Mouse (Mus musculus) intestine, embryonic 16.5 days (tissue): Measurements from ENCODE around the gene Pex10. TPM values are rescaled to one million over a fixed set of nuclear protein-coding genes. Genes with fewer than 3 reads are reported as not detected.

ENCODE experiments used
- ATAC-seq: fragments of 200-750 bp; cut with Nextera tagmentation; 2 replicates; pipeline ENCODE4 v1.8.0; 2017; ENCODE audit warnings: moderate TSS enrichment, moderate library complexity
- H3K27ac ChIP-seq: fragments of 300-500 bp; sonication (generic); 2 replicates; pipeline ENCODE4 v1.5.1; 2014; ENCODE audit warnings: mild to moderate bottlenecking, low read length
- H3K27me3 ChIP-seq: fragments of 300-500 bp; sonication (generic); replicated peaks from 2 replicates; pipeline ENCODE4 v1.6.1; 2014; ENCODE audit warnings: low read length, control low read depth, mixed read lengths; ENCODE audit not compliant: control insufficient read depth, insufficient read depth
- H3K36me3 ChIP-seq: fragments of 300-500 bp; sonication (generic); 2 replicates; pipeline ENCODE4 v1.6.1; 2014; ENCODE audit warnings: low read length, control low read depth; ENCODE audit not compliant: control insufficient read depth, insufficient read depth
- H3K4me1 ChIP-seq: fragments of 300-500 bp; sonication (generic); 2 replicates; pipeline ENCODE4 v1.6.1; 2014; ENCODE audit warnings: low read length, control low read depth, mixed read lengths; ENCODE audit not compliant: control insufficient read depth, insufficient read depth
- H3K4me2 ChIP-seq: fragments of 300-500 bp; sonication (generic); 2 replicates; pipeline ENCODE4 v1.6.1; 2014; ENCODE audit warnings: low read depth, low read length, control low read depth
- H3K4me3 ChIP-seq: fragments of 300-500 bp; sonication (generic); 2 replicates; pipeline ENCODE4 v1.5.1; 2014; ENCODE audit warnings: mild to moderate bottlenecking, low read length
- H3K9ac ChIP-seq: fragments of 300-500 bp; sonication (generic); 2 replicates; pipeline ENCODE4 v1.6.1; 2014; ENCODE audit warnings: low read depth, low read length
- H3K9me3 ChIP-seq: fragments of 300-500 bp; sonication (generic); 2 replicates; pipeline ENCODE4 v1.6.1; 2016; ENCODE audit warnings: low read length, control low read depth; ENCODE audit not compliant: control insufficient read depth
- WGBS: fragments of 180-500 bp; shearing (Covaris S2); extraction: QIAGEN DNeasy Blood & Tissue Kit; methylation state at CpG from one replicate; pipeline ENCODE4 v1.1.7; 2014; 5-methylcytosine and 5-hydroxymethylcytosine counted together
- polyA plus RNA-seq: library from polyadenylated mRNA; unstranded; fragments of >200 nt; fragmentation: Nextera tagmentation; extraction: Ambion mirVana; gene quantifications from 2 replicates; pipeline ENCODE4 v1.2.1, GENCODE M21; 2015

The Pex10 gene
- polyA plus RNA-seq, 1 experiment from 2014 or later = 28.9 TPM

GRCm38 (mm10) chr4:155085206-155086107 is 18.6 kb downstream of the Pex10 start:
- peak overlapping the region; percentile 96 for H3K27ac ChIP-seq
- H3K36me3 ChIP-seq = peaks cover 9% of the 10 kb centered on the region
- H3K27me3 ChIP-seq = no peaks in the 10 kb centered on the region
- ATAC-seq = no peak
- H3K9ac ChIP-seq = peak overlapping the region; percentile 94
- peak overlapping the region; percentile 97 for H3K4me3 ChIP-seq
- WGBS = 4% methylated on average over 35 of the region's 35 CpGs
- peak overlapping the region; percentile 77 for H3K4me2 ChIP-seq
- H3K4me1 ChIP-seq = peaks cover 36% of the 10 kb centered on the region
- no peaks in the 10 kb centered on the region for H3K9me3 ChIP-seq

- no peaks in the 10 kb centered on the region for H3K27me3 ChIP-seq
- peak within 1 kb of the TSS; percentile 96 for H3K27ac ChIP-seq
- no peaks in the 10 kb centered on the region for H3K9me3 ChIP-seq
- ATAC-seq = peak; percentile 96
- peak within 1 kb of the TSS; percentile 97 for H3K4me3 ChIP-seq
- peak within 1 kb of the TSS; percentile 77 for H3K4me2 ChIP-seq
- peak within 1 kb of the TSS; percentile 94 for H3K9ac ChIP-seq
- under 1% methylated on average over 84 of the region's 85 CpGs for WGBS
- H3K4me1 ChIP-seq = peaks cover 34% of the 10 kb centered on the region
- peaks cover 5% of the 10 kb centered on the region for H3K36me3 ChIP-seq
Measured at GRCm38 (mm10) chr4:155086108-155087024, 19.6 kb downstream of the Pex10 start, which contains the start of the genes Rer1 and Morn1. Gene Rer1, minus strand, starts transcription at chr4:155086382. Gene Morn1, plus strand, starts transcription at chr4:155086577.

GRCm38 (mm10) chr4:155089241-155089640 is 22.4 kb downstream of the Pex10 start:
- H3K9ac ChIP-seq = no peak overlapping the region
- WGBS = 88% methylated on average over 5 of the region's 5 CpGs
- H3K9me3 ChIP-seq = no peaks in the 10 kb centered on the region
- peaks cover 19% of the 10 kb centered on the region for H3K4me1 ChIP-seq
- no peaks in the 10 kb centered on the region for H3K36me3 ChIP-seq
- H3K27me3 ChIP-seq = no peaks in the 10 kb centered on the region
- no peak overlapping the region for H3K4me2 ChIP-seq
- H3K27ac ChIP-seq = no peak overlapping the region
- ATAC-seq = no peak
- no peak overlapping the region for H3K4me3 ChIP-seq

- 98% methylated on average over 4 of the region's 4 CpGs for WGBS
- no peak for ATAC-seq
- H3K9me3 ChIP-seq = no peaks in the 10 kb centered on the region
- H3K4me2 ChIP-seq = no peak overlapping the region
- no peaks in the 10 kb centered on the region for H3K36me3 ChIP-seq
- no peak overlapping the region for H3K4me3 ChIP-seq
- no peak overlapping the region for H3K27ac ChIP-seq
- H3K4me1 ChIP-seq = peaks cover 14% of the 10 kb centered on the region
- H3K9ac ChIP-seq = no peak overlapping the region
- H3K27me3 ChIP-seq = no peaks in the 10 kb centered on the region
Measured at GRCm38 (mm10) chr4:155090147-155090546, 23.3 kb downstream of the Pex10 start.

- ATAC-seq = no peak
- 91% methylated on average over 13 of the region's 13 CpGs for WGBS
- Histone ChIP-seq H3K27me3 (no peaks in the 10 kb centered on the region), H3K4me2 (no peak overlapping the region), H3K9ac (no peak overlapping the region), H3K4me3 (no peak overlapping the region), H3K9me3 (no peaks in the 10 kb centered on the region), H3K4me1 (peaks cover 15% of the 10 kb centered on the region), H3K27ac (no peak overlapping the region), H3K36me3 (no peaks in the 10 kb centered on the region)
Measured at GRCm38 (mm10) chr4:155090688-155091449, 24.1 kb downstream of the Pex10 start.

GRCm38 (mm10) chr4:155092718-155093430 is 26.1 kb downstream of the Pex10 start:
- 93% methylated on average over 19 of the region's 19 CpGs for WGBS
- Histone ChIP-seq H3K9me3 (no peaks in the 10 kb centered on the region), H3K36me3 (no peaks in the 10 kb centered on the region), H3K4me3 (no peak overlapping the region), H3K27ac (no peak overlapping the region), H3K9ac (no peak overlapping the region), H3K4me1 (peaks cover 7% of the 10 kb centered on the region), H3K4me2 (no peak overlapping the region), H3K27me3 (no peaks in the 10 kb centered on the region)
- ATAC-seq = no peak

- 79% methylated on average over 7 of the region's 7 CpGs for whole genome bisulfite sequencing
- Histone ChIP-seq H3K36me3 (no peaks in the 10 kb centered on the region), H3K4me1 (peaks cover 7% of the 10 kb centered on the region), H3K27me3 (no peaks in the 10 kb centered on the region), H3K9ac (no peak overlapping the region), H3K4me2 (no peak overlapping the region), H3K4me3 (no peak overlapping the region), H3K9me3 (no peaks in the 10 kb centered on the region), H3K27ac (no peak overlapping the region)
- ATAC-seq = no peak
Measured at GRCm38 (mm10) chr4:155093431-155094149, 26.8 kb downstream of the Pex10 start.

GRCm38 (mm10) chr4:155094565-155094964 is 27.7 kb downstream of the Pex10 start:
- Histone ChIP-seq H3K9ac (no peak overlapping the region), H3K4me2 (no peak overlapping the region), H3K27me3 (no peaks in the 10 kb centered on the region), H3K4me3 (no peak overlapping the region), H3K9me3 (no peaks in the 10 kb centered on the region), H3K36me3 (no peaks in the 10 kb centered on the region), H3K4me1 (peaks cover 7% of the 10 kb centered on the region), H3K27ac (no peak overlapping the region)
- 64% methylated on average over 3 of the region's 3 CpGs for WGBS
- ATAC-seq = peak; percentile 68
